Comparison of ENCODE assay signal across 11 mouse cellular contexts in the genomic region with DNA sequence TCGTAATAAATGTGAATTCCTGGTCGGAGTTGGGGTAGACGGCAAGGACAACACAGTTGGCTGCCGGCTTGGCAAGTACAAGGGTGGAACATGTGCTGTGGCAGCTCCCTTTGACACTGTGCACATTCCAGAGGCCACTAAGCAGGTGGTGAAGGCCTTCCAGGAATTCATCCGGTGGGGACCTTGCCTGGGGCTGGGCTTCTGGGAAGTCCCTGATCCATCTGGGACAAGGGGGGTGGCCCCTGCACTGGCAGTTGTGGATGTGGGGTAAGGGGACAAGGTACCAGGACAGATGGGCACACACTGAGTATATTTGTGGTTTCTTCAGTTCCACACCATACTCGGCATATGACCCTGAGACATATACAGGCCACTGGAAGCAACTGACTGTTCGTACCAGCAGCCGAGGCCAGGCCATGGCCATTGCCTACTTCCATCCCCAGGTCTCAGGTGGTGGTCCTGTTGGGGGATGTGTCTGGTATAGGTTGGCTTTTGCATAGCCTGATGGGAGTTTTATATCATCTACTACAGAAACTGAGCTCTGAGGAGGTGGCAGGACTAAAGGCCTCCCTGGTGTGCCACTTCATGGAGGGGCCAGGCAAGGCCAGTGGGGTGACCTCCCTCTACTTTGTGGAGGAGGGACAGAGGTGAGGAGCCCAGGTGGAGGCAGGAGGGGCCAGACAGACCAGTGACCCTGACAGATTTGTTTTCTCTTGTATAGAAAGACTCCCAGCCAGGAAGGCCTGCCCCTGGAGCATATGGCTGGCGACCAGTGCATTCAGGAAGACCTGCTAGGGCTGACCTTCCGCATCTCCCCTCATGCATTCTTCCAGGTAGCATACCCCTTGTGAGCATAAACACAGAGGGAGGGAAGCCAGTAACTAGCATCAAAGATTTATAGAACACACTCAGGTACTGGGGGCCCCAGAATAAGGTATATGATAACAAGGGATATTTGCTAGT. TPM values are rescaled to one million over a fixed set of nuclear protein-coding genes. Genes with fewer than 3 reads are reported as not detected.
DNase-seq lines count a peak whose midpoint lies in the region; ATAC-seq and TF ChIP-seq lines count a peak whose summit lies in the region.
"Had no signal": no experiment of that assay in that cellular context is flagged by ENCODE, and none has a peak within 500 bp of the region (broad histone marks: within the 10 kb centered on the region; RNA-seq: fewer than 3 reads in every experiment).

No protein-coding gene starts in this region.

- peaks cover 15% of the 10 kb centered on the region for H3K4me1 ChIP-seq in forebrain, embryonic 11.5 days (replicated peaks; ENCODE audit: control insufficient read depth, insufficient read depth, low read length)
- H3K4me1 ChIP-seq in limb, embryonic 11.5 days (ENCODE audit: control insufficient read depth, insufficient read depth, low read length), result peaks cover 25% of the 10 kb centered on the region
- H3K4me1 ChIP-seq in neural tube, embryonic 12.5 days, result peaks cover 38% of the 10 kb centered on the region

- H3K27me3 ChIP-seq in forebrain, embryonic 11.5 days (ENCODE audit: control insufficient read depth, insufficient read depth, low read length), result no peaks in the 10 kb centered on the region
- H3K27me3 ChIP-seq in limb, embryonic 11.5 days (ENCODE audit: control insufficient read depth, insufficient read depth, low read length), result no peaks in the 10 kb centered on the region
- H3K27me3 ChIP-seq in neural tube, embryonic 12.5 days (replicated peaks), result no peaks in the 10 kb centered on the region

- no peak overlapping the region; the same call in 1 of the 2 replicates for H3K4me3 ChIP-seq in layer of hippocampus, adult 2 months
- peak overlapping the region; percentile 97 for H3K4me3 ChIP-seq in forebrain, embryonic 11.5 days (ENCODE audit: low read depth, low read length)
- no peak overlapping the region for H3K4me3 ChIP-seq in limb, embryonic 11.5 days (ENCODE audit: low read depth, low read length)
- peak overlapping the region; percentile 5; the same call in 1 of the 2 replicates for H3K4me3 ChIP-seq in neural tube, embryonic 12.5 days

- H3K9me3 ChIP-seq in forebrain, embryonic 11.5 days (ENCODE audit: control insufficient read depth, low read length), result no peaks in the 10 kb centered on the region
- H3K9me3 ChIP-seq in limb, embryonic 11.5 days (ENCODE audit: control insufficient read depth, low read length), result no peaks in the 10 kb centered on the region
- H3K9me3 ChIP-seq in neural tube, embryonic 12.5 days, result no peaks in the 10 kb centered on the region

- H3K4me2 ChIP-seq in forebrain, embryonic 11.5 days (ENCODE audit: low read depth, low read length, severe bottlenecking), result peak overlapping the region; percentile 89; the same call in 1 of the 2 replicates
- H3K4me2 ChIP-seq in limb, embryonic 11.5 days (ENCODE audit: low read depth, severe bottlenecking), result peak overlapping the region; percentile 85
- H3K4me2 ChIP-seq in neural tube, embryonic 12.5 days (replicated peaks), result peak overlapping the region; percentile 94

- 0 out of 2 replicates have a peak overlapping the region, but pooled peaks have one; percentile 19 for H3K27ac ChIP-seq in layer of hippocampus, adult 2 months
- no peak overlapping the region for H3K27ac ChIP-seq in forebrain, embryonic 11.5 days (ENCODE audit: low read depth, low read length)
- H3K27ac ChIP-seq in limb, embryonic 11.5 days (replicated peaks; ENCODE audit: low read depth, low read length), result no peak overlapping the region
- no peak overlapping the region for H3K27ac ChIP-seq in neural tube, embryonic 12.5 days

- no peak for TF ChIP-seq CTCF in layer of hippocampus, adult 2 months (conservative IDR thresholded peaks at IDR 0.05)

- no peak for ATAC-seq in forebrain, embryonic 11.5 days (replicated peaks; ENCODE audit: low FRiP score)
- no peak for ATAC-seq in limb, embryonic 11.5 days (ENCODE audit: insufficient number of reproducible peaks, low FRiP score, low TSS enrichment, low read depth)
- no peak for ATAC-seq in neural tube, embryonic 12.5 days (ENCODE audit: low FRiP score, low read depth)

- peaks cover 17% of the 10 kb centered on the region for H3K36me3 ChIP-seq in forebrain, embryonic 11.5 days (ENCODE audit: control insufficient read depth, insufficient read depth, low read length)
- H3K36me3 ChIP-seq in limb, embryonic 11.5 days (ENCODE audit: control insufficient read depth, insufficient read depth, low read length), result peaks cover 38% of the 10 kb centered on the region
- peaks cover 64% of the 10 kb centered on the region for H3K36me3 ChIP-seq in neural tube, embryonic 12.5 days

- WGBS in forebrain, embryonic 11.5 days, result 75% methylated on average over 10 of the region's 10 CpGs
- WGBS in limb, embryonic 11.5 days, result 80% methylated on average over 10 of the region's 10 CpGs
- WGBS in neural tube, embryonic 12.5 days, result 68% methylated on average over 10 of the region's 10 CpGs

- no peak for DNase-seq in layer of hippocampus, adult 2 months (ENCODE audit: low spot score in 2 of 2)
- no peak for DNase-seq in layer of hippocampus, postnatal 10 days (ENCODE audit: low spot score in 2 of 2)
- peak; percentile 68 for DNase-seq in forebrain, embryonic 11.5 days (ENCODE audit: low spot score)
- DNase-seq in limb, embryonic 11.5 days (ENCODE audit: low spot score), result no peak
- no peak for DNase-seq in adrenal gland, adult 2 months
- DNase-seq in frontal cortex, postnatal 14 days (ENCODE audit: low spot score in 2 of 2), result no peak
- no peak for DNase-seq in kidney, adult 11 months

- peak overlapping the region; percentile 4; the same call in 1 of the 2 replicates for H3K9ac ChIP-seq in forebrain, embryonic 11.5 days (ENCODE audit: low read length)
- H3K9ac ChIP-seq in limb, embryonic 11.5 days (ENCODE audit: low read length), result no peak overlapping the region; the same call in 1 of the 2 replicates
- H3K9ac ChIP-seq in neural tube, embryonic 12.5 days, result peak overlapping the region; percentile 90

RNA-seq across cellular contexts. Expression of a gene that starts 2.6 kb away (rescaled TPM):
- total RNA-seq in layer of hippocampus, adult 2 months (2021), result 10 to 100 TPM; 93.6 to 98.0 TPM
- 100 to 1,000 TPM; 133 to 147 TPM for total RNA-seq in layer of hippocampus, postnatal 10 days (2021)
- polyA plus RNA-seq in forebrain, embryonic 11.5 days (2014; fragmentation: Nextera tagmentation; extraction: Ambion mirVana), result 1,172 and 1,252 TPM in 2 replicates
- polyA plus RNA-seq in limb, embryonic 11.5 days (2014; fragmentation: Nextera tagmentation; extraction: Ambion mirVana), result 1,289 and 1,302 TPM in 2 replicates
- 701 and 706 TPM in 2 replicates for polyA plus RNA-seq in neural tube, embryonic 12.5 days (2016; fragmentation: Nextera tagmentation; extraction: Ambion mirVana)
- 100 to 1,000 TPM; 139 to 162 TPM for total RNA-seq in adrenal gland, adult 2 months (2021)
- polyA plus RNA-seq in adrenal gland, adult 2 months (2012; rRNA removed), result 141 and 175 TPM in 2 replicates

RNA-seq across cellular contexts. Expression of a gene that starts 2.6 kb away (rescaled TPM):
- total RNA-seq in layer of hippocampus, adult 2 months (2021), result 10 to 100 TPM; 51.1 to 54.9 TPM
- total RNA-seq in layer of hippocampus, postnatal 10 days (2021), result 10 to 100 TPM; 54.4 to 65.1 TPM
- 110 TPM in 2 replicates for polyA plus RNA-seq in forebrain, embryonic 11.5 days (2014; fragmentation: Nextera tagmentation; extraction: Ambion mirVana)
- polyA plus RNA-seq in limb, embryonic 11.5 days (2014; fragmentation: Nextera tagmentation; extraction: Ambion mirVana), result 95.8 and 96.0 TPM in 2 replicates
- 95.4 and 106 TPM in 2 replicates for polyA plus RNA-seq in neural tube, embryonic 12.5 days (2016; fragmentation: Nextera tagmentation; extraction: Ambion mirVana)
- 10 to 100 TPM; 53.2 to 55.5 TPM for total RNA-seq in adrenal gland, adult 2 months (2021)
- 32.8 and 45.4 TPM in 2 replicates for polyA plus RNA-seq in adrenal gland, adult 2 months (2012; rRNA removed)

RNA-seq across cellular contexts. Expression of a gene that starts 7.0 kb away (rescaled TPM):
- total RNA-seq in layer of hippocampus, adult 2 months (2021), result not detected
- not detected for total RNA-seq in layer of hippocampus, postnatal 10 days (2021)
- polyA plus RNA-seq in forebrain, embryonic 11.5 days (2014; fragmentation: Nextera tagmentation; extraction: Ambion mirVana), result 6.2 TPM in 1 of 2 replicates, not detected in the other
- 1.3 and 1.7 TPM in 2 replicates for polyA plus RNA-seq in limb, embryonic 11.5 days (2014; fragmentation: Nextera tagmentation; extraction: Ambion mirVana)
- 2.8 and 4.7 TPM in 2 replicates for polyA plus RNA-seq in neural tube, embryonic 12.5 days (2016; fragmentation: Nextera tagmentation; extraction: Ambion mirVana)
- total RNA-seq in adrenal gland, adult 2 months (2021), result 1 to 10 TPM in 1 of 2 experiments, not detected in 1; 2.7 TPM
- polyA plus RNA-seq in adrenal gland, adult 2 months (2012; rRNA removed), result not detected in 2 replicates
- total RNA-seq: adrenal gland, adult 18-20 months; left cerebral cortex, postnatal 36 days had no signal
- polyA plus RNA-seq: spleen, adult 2 months had no signal

RNA-seq across cellular contexts. Expression of a gene that starts 16.2 kb away (rescaled TPM):
- 10 to 100 TPM; 72.0 to 84.1 TPM for total RNA-seq in layer of hippocampus, adult 2 months (2021)
- total RNA-seq in layer of hippocampus, postnatal 10 days (2021), result 10 to 100 TPM; 73.9 to 75.1 TPM
- 15.8 and 18.6 TPM in 2 replicates for polyA plus RNA-seq in forebrain, embryonic 11.5 days (2014; fragmentation: Nextera tagmentation; extraction: Ambion mirVana)
- 14.5 and 14.6 TPM in 2 replicates for polyA plus RNA-seq in limb, embryonic 11.5 days (2014; fragmentation: Nextera tagmentation; extraction: Ambion mirVana)
- 16.7 and 17.7 TPM in 2 replicates for polyA plus RNA-seq in neural tube, embryonic 12.5 days (2016; fragmentation: Nextera tagmentation; extraction: Ambion mirVana)
- total RNA-seq in adrenal gland, adult 2 months (2021), result 10 to 100 TPM; 23.3 to 23.8 TPM
- 182 and 191 TPM in 2 replicates for polyA plus RNA-seq in adrenal gland, adult 2 months (2012; rRNA removed)

RNA-seq across cellular contexts. Expression of a gene that starts 33.4 kb away (rescaled TPM):
- not detected for total RNA-seq in layer of hippocampus, adult 2 months (2021)
- not detected for total RNA-seq in layer of hippocampus, postnatal 10 days (2021)
- not detected in 2 replicates for polyA plus RNA-seq in forebrain, embryonic 11.5 days (2014; fragmentation: Nextera tagmentation; extraction: Ambion mirVana)
- not detected in 2 replicates for polyA plus RNA-seq in limb, embryonic 11.5 days (2014; fragmentation: Nextera tagmentation; extraction: Ambion mirVana)
- polyA plus RNA-seq in neural tube, embryonic 12.5 days (2016; fragmentation: Nextera tagmentation; extraction: Ambion mirVana), result not detected in 2 replicates
- total RNA-seq in adrenal gland, adult 2 months (2021), result not detected
- polyA plus RNA-seq in adrenal gland, adult 2 months (2012; rRNA removed), result not detected in 2 replicates
- total RNA-seq: adrenal gland, adult 18-20 months had no signal
- polyA plus RNA-seq: spleen, adult 2 months had no signal

Comparison
In these comparisons a context has a peak if more than half of its experiments do, and no peak if none do; other contexts are left out.
1. H3K4me3 ChIP-seq: peak in forebrain, embryonic 11.5 days (single experiment) and neural tube, embryonic 12.5 days (single experiment); none in layer of hippocampus, adult 2 months (single experiment) and limb, embryonic 11.5 days (single experiment).
2. Peak in every context shown above with its lines, with median percentiles within 50 percentile points of each other: H3K4me2 ChIP-seq.